Mouse (Mus musculus): ENCODE results near the gene Gm28729. TPM values are rescaled to one million over a fixed set of nuclear protein-coding genes. Genes with fewer than 3 reads are reported as not detected.
"Not testable (repeated sequence)": the region's sequence is repeated elsewhere in the genome, so short reads cannot be mapped to it uniquely, and the experiment has no call there.

The Gm28729 gene
- polyA plus RNA-seq, 1 experiment from 2014 or later: 0.39 TPM

- H3K27me3 ChIP-seq: no peaks in the 10 kb centered on the region
- no peaks in the 10 kb centered on the region for H3K9me3 ChIP-seq
- WGBS: 59% methylated on average over 3 of the region's 3 CpGs
- H3K9ac ChIP-seq: no peak overlapping the region
- ATAC-seq (ENCODE audit: borderline replicate concordance, extremely low read depth, low FRiP score, low TSS enrichment): no peak
- no peak overlapping the region for H3K27ac ChIP-seq
- H3K36me3 ChIP-seq: no peaks in the 10 kb centered on the region
- no peak overlapping the region for H3K4me2 ChIP-seq
- no peak overlapping the region for H3K4me3 ChIP-seq
- no peaks in the 10 kb centered on the region for H3K4me1 ChIP-seq
Observed at GRCm38 (mm10) chr9:96483028-96483427, 42.0 kb downstream of the Gm28729 start.

GRCm38 (mm10) chr9:96478071-96478888 is 46.8 kb downstream of the Gm28729 start, which contains the start of gene Rnf7:
TSS of gene Rnf7 (minus strand) at chr9:96478675.
- Histone ChIP-seq H3K9me3 (no peaks in the 10 kb centered on the region), H3K4me2 (peak within 1 kb of the TSS; percentile 68), H3K36me3 (no peaks in the 10 kb centered on the region), H3K27me3 (no peaks in the 10 kb centered on the region), H3K27ac (peak within 1 kb of the TSS; percentile 89), H3K9ac (peak within 1 kb of the TSS; percentile 77), H3K4me1 (peaks cover 11% of the 10 kb centered on the region), H3K4me3 (peak within 1 kb of the TSS; percentile 76)
- ATAC-seq (ENCODE audit: borderline replicate concordance, extremely low read depth, low FRiP score, low TSS enrichment): peak; percentile 98
- WGBS: under 1% methylated on average over 74 of the region's 74 CpGs

- ATAC-seq (ENCODE audit: borderline replicate concordance, extremely low read depth, low FRiP score, low TSS enrichment): no peak
- WGBS: 86% methylated on average over 3 of the region's 3 CpGs
- no peak overlapping the region for H3K27ac ChIP-seq
- H3K27me3 ChIP-seq: no peaks in the 10 kb centered on the region
- peaks cover 13% of the 10 kb centered on the region for H3K36me3 ChIP-seq
- H3K9me3 ChIP-seq: no peaks in the 10 kb centered on the region
- peaks cover 10% of the 10 kb centered on the region for H3K4me1 ChIP-seq
- H3K4me2 ChIP-seq: no peak overlapping the region
- no peak overlapping the region for H3K4me3 ChIP-seq
- H3K9ac ChIP-seq: no peak overlapping the region
Observed at GRCm38 (mm10) chr9:96472356-96472755, 52.7 kb downstream of the Gm28729 start.

GRCm38 (mm10) chr9:96471681-96472080 is 53.4 kb downstream of the Gm28729 start:
- H3K27me3 ChIP-seq; H3K4me1 ChIP-seq; ATAC-seq (ENCODE audit: borderline replicate concordance, extremely low read depth, low FRiP score, low TSS enrichment); H3K9ac ChIP-seq; H3K4me2 ChIP-seq; H3K9me3 ChIP-seq; H3K27ac ChIP-seq; H3K4me3 ChIP-seq: not testable (repeated sequence)
- peaks cover 18% of the 10 kb centered on the region for H3K36me3 ChIP-seq
- 89% methylated on average over 4 of the region's 4 CpGs for WGBS

- no peak for ATAC-seq (ENCODE audit: borderline replicate concordance, extremely low read depth, low FRiP score, low TSS enrichment)
- no peak overlapping the region for H3K9ac ChIP-seq
- 93% methylated on average over 8 of the region's 8 CpGs for WGBS
- H3K36me3 ChIP-seq: peaks cover 18% of the 10 kb centered on the region
- no peak overlapping the region for H3K4me2 ChIP-seq
- H3K4me3 ChIP-seq: no peak overlapping the region
- H3K4me1 ChIP-seq: no peaks in the 10 kb centered on the region
- H3K27ac ChIP-seq: no peak overlapping the region
- no peaks in the 10 kb centered on the region for H3K27me3 ChIP-seq
- H3K9me3 ChIP-seq: no peaks in the 10 kb centered on the region
Observed at GRCm38 (mm10) chr9:96470266-96470974, 54.6 kb downstream of the Gm28729 start.

- Histone ChIP-seq H3K9me3 (no peaks in the 10 kb centered on the region), H3K9ac (no peak overlapping the region), H3K27ac (no peak overlapping the region), H3K4me2 (no peak overlapping the region), H3K36me3 (peaks cover 18% of the 10 kb centered on the region), H3K4me1 (no peaks in the 10 kb centered on the region), H3K27me3 (no peaks in the 10 kb centered on the region), H3K4me3 (no peak overlapping the region)
- 58% methylated on average over 8 of the region's 8 CpGs for WGBS
- ATAC-seq (ENCODE audit: borderline replicate concordance, extremely low read depth, low FRiP score, low TSS enrichment): no peak
Observed at GRCm38 (mm10) chr9:96469556-96470265, 55.4 kb downstream of the Gm28729 start.

GRCm38 (mm10) chr9:96463708-96464107 is 61.4 kb downstream of the Gm28729 start:
- Histone ChIP-seq H3K36me3 (peaks cover 5% of the 10 kb centered on the region; the same call in 1 of the 2 replicates), H3K4me1 (no peaks in the 10 kb centered on the region), H3K27ac (no peak overlapping the region), H3K9ac (no peak overlapping the region), H3K4me3 (no peak overlapping the region), H3K27me3 (no peaks in the 10 kb centered on the region), H3K4me2 (no peak overlapping the region), H3K9me3 (no peaks in the 10 kb centered on the region)
- ATAC-seq (ENCODE audit: borderline replicate concordance, extremely low read depth, low FRiP score, low TSS enrichment): no peak
- 70% methylated on average over 10 of the region's 10 CpGs for WGBS

GRCm38 (mm10) chr9:96461607-96462006 is 63.5 kb downstream of the Gm28729 start:
- WGBS: 33% methylated on average over 1 of the region's 1 CpGs
- Histone ChIP-seq H3K4me1 (no peaks in the 10 kb centered on the region), H3K9ac (no peak overlapping the region), H3K9me3 (no peaks in the 10 kb centered on the region), H3K4me2 (no peak overlapping the region), H3K27ac (no peak overlapping the region), H3K27me3 (no peaks in the 10 kb centered on the region), H3K36me3 (no peaks in the 10 kb centered on the region), H3K4me3 (no peak overlapping the region)
- no peak for ATAC-seq (ENCODE audit: borderline replicate concordance, extremely low read depth, low FRiP score, low TSS enrichment)

- H3K27me3 ChIP-seq: no peaks in the 10 kb centered on the region
- H3K9ac ChIP-seq: no peak overlapping the region
- WGBS: 63% methylated on average over 10 of the region's 10 CpGs
- ATAC-seq (ENCODE audit: borderline replicate concordance, extremely low read depth, low FRiP score, low TSS enrichment): no peak
- no peaks in the 10 kb centered on the region for H3K36me3 ChIP-seq
- H3K9me3 ChIP-seq: no peaks in the 10 kb centered on the region
- no peak overlapping the region for H3K27ac ChIP-seq
- no peak overlapping the region for H3K4me2 ChIP-seq
- H3K4me1 ChIP-seq: no peaks in the 10 kb centered on the region
- H3K4me3 ChIP-seq: no peak overlapping the region
Observed at GRCm38 (mm10) chr9:96460117-96460865, 64.8 kb downstream of the Gm28729 start.

GRCm38 (mm10) chr9:96455618-96456017 is 69.4 kb downstream of the Gm28729 start:
- Histone ChIP-seq H3K9me3 (no peaks in the 10 kb centered on the region), H3K4me2 (no peak overlapping the region), H3K27ac (no peak overlapping the region), H3K27me3 (no peaks in the 10 kb centered on the region), H3K4me3 (no peak overlapping the region), H3K9ac (no peak overlapping the region), H3K4me1 (no peaks in the 10 kb centered on the region), H3K36me3 (no peaks in the 10 kb centered on the region)
- no peak for ATAC-seq (ENCODE audit: borderline replicate concordance, extremely low read depth, low FRiP score, low TSS enrichment)
- 80% methylated on average over 8 of the region's 8 CpGs for WGBS

GRCm38 (mm10) chr9:96452956-96453355 is 72.1 kb downstream of the Gm28729 start:
- no peak for ATAC-seq (ENCODE audit: borderline replicate concordance, extremely low read depth, low FRiP score, low TSS enrichment)
- H3K4me3 ChIP-seq: no peak overlapping the region
- H3K27me3 ChIP-seq: no peaks in the 10 kb centered on the region
- no peaks in the 10 kb centered on the region for H3K4me1 ChIP-seq
- no peaks in the 10 kb centered on the region for H3K9me3 ChIP-seq
- 70% methylated on average over 4 of the region's 4 CpGs for WGBS
- H3K4me2 ChIP-seq: no peak overlapping the region
- no peaks in the 10 kb centered on the region for H3K36me3 ChIP-seq
- H3K27ac ChIP-seq: no peak overlapping the region
- H3K9ac ChIP-seq: no peak overlapping the region
